Comparison of ENCODE assay signal across 15 mouse cellular contexts in the genomic region with DNA sequence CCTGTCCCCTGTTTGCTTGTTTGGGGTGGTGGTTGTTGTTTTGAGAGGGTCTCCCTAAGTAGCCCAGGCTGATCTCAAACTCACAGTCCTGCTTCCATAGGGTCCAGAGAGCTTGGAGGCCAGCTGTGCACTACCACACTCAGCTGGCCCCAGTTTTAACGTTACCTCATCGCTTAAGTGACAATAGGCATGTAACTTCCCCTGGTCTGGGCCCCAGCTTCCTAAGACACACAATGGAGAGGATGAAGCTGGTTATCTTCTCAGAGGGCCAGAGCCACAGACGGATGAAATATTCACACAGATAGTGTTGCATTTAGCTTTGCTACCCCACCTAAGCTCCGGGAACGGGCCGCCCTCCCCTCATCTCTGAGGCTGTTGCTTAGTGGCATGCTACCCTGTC. TPM values are rescaled to one million over a fixed set of nuclear protein-coding genes. Genes with fewer than 3 reads are reported as not detected.
DNase-seq lines count a peak whose midpoint lies in the region; ATAC-seq and TF ChIP-seq lines count a peak whose summit lies in the region.
"Had no signal": no experiment of that assay in that cellular context is flagged by ENCODE, and none has a peak within 500 bp of the region (broad histone marks: within the 10 kb centered on the region; RNA-seq: fewer than 3 reads in every experiment).

No protein-coding gene starts in this region.

- WGBS in heart, embryonic 10.5 days = 47% methylated on average over 6 of the region's 6 CpGs
- WGBS in heart, postnatal 0 days = 21% methylated on average over 6 of the region's 6 CpGs
- WGBS in lung, postnatal 0 days = 47% methylated on average over 6 of the region's 6 CpGs

- peak overlapping the region; percentile 72 for H3K4me2 ChIP-seq in heart, postnatal 0 days (ENCODE audit: low read depth, low read length)
- peak overlapping the region; percentile 80 for H3K4me2 ChIP-seq in lung, postnatal 0 days (replicated peaks; ENCODE audit: low read depth, low read length)
- H3K4me2 ChIP-seq: limb, embryonic 13.5 days had no signal

- peak overlapping the region; percentile 95 for H3K27ac ChIP-seq in heart, embryonic 10.5 days
- H3K27ac ChIP-seq in brown adipose tissue, adult 24 weeks (replicated peaks; ENCODE audit: low read depth, low read length) = peak overlapping the region; percentile 96
- peak overlapping the region; percentile 98 for H3K27ac ChIP-seq in heart, postnatal 0 days (ENCODE audit: low read depth)
- H3K27ac ChIP-seq in lung, postnatal 0 days (ENCODE audit: low read length) = peak overlapping the region; percentile 90
- H3K27ac ChIP-seq: forebrain, embryonic 10.5 days; limb, embryonic 13.5 days had no signal

- no peaks in the 10 kb centered on the region for H3K9me3 ChIP-seq in heart, embryonic 10.5 days
- H3K9me3 ChIP-seq in heart, postnatal 0 days (replicated peaks; ENCODE audit: control insufficient read depth, low read length) = no peaks in the 10 kb centered on the region
- no peaks in the 10 kb centered on the region for H3K9me3 ChIP-seq in lung, postnatal 0 days (ENCODE audit: low read length)
- H3K9me3 ChIP-seq: forebrain, embryonic 10.5 days; limb, embryonic 13.5 days had no signal

- no peak for DNase-seq in heart, embryonic 10.5 days (ENCODE audit: low spot score)
- DNase-seq in heart, postnatal 25 days (ENCODE audit: low spot score) = no peak
- DNase-seq in heart, postnatal 0 days (ENCODE audit: low spot score) = peak; percentile 46
- DNase-seq in lung, postnatal 0 days (ENCODE audit: low spot score) = peak; percentile 66
- no peak for DNase-seq in right cerebral cortex, postnatal 25 days
- DNase-seq in frontal cortex, adult 2 months (ENCODE audit: extremely low spot score in 1 of 2, low spot score in 1 of 2) = no peak
- DNase-seq: cerebellum, adult 11-12 months; kidney, postnatal 25 days; midbrain, embryonic 14.5 days; retina, postnatal 1 day had no signal

- no peak for ATAC-seq in heart, postnatal 0 days (ENCODE audit: insufficient read depth, low read depth)
- ATAC-seq in lung, postnatal 0 days = no peak
- no peak for ATAC-seq in erythroblast, adult 5-6 weeks (replicated peaks; ENCODE audit: low FRiP score, poor library complexity, severe bottlenecking)
- ATAC-seq: intestine, embryonic 16.5 days had no signal

- H3K4me1 ChIP-seq in heart, embryonic 10.5 days = peaks cover 90% of the 10 kb centered on the region
- peaks cover 12% of the 10 kb centered on the region for H3K4me1 ChIP-seq in brown adipose tissue, adult 24 weeks (ENCODE audit: control insufficient read depth, insufficient read depth, insufficient read length, low read length)
- H3K4me1 ChIP-seq in heart, postnatal 0 days (ENCODE audit: control insufficient read depth, insufficient read depth) = peaks cover 57% of the 10 kb centered on the region
- H3K4me1 ChIP-seq in lung, postnatal 0 days (ENCODE audit: insufficient read depth, low read depth, low read length) = peaks cover 42% of the 10 kb centered on the region

- peaks cover 46% of the 10 kb centered on the region for H3K27me3 ChIP-seq in heart, embryonic 10.5 days (ENCODE audit: insufficient read depth, poor library complexity, severe bottlenecking)
- no peaks in the 10 kb centered on the region for H3K27me3 ChIP-seq in heart, postnatal 0 days (ENCODE audit: control insufficient read depth, insufficient read depth, low read length)
- no peaks in the 10 kb centered on the region for H3K27me3 ChIP-seq in lung, postnatal 0 days (replicated peaks; ENCODE audit: insufficient read depth, low read length)

- peak overlapping the region; percentile 97 for H3K9ac ChIP-seq in heart, postnatal 0 days (replicated peaks; ENCODE audit: low read depth, low read length)
- H3K9ac ChIP-seq in lung, postnatal 0 days (replicated peaks; ENCODE audit: low read depth) = 0 out of 2 replicates have a peak overlapping the region, but pooled peaks have one; percentile 4
- H3K9ac ChIP-seq: limb, embryonic 13.5 days had no signal

- peak overlapping the region; percentile 82; the same call in 1 of the 2 replicates for H3K4me3 ChIP-seq in heart, embryonic 10.5 days
- peak overlapping the region; percentile 83 for H3K4me3 ChIP-seq in brown adipose tissue, adult 24 weeks (ENCODE audit: insufficient read depth, low read depth, low read length)
- H3K4me3 ChIP-seq in heart, postnatal 0 days (ENCODE audit: low read depth, low read length) = peak overlapping the region; percentile 73
- peak overlapping the region; percentile 88; the same call in 1 of the 2 replicates for H3K4me3 ChIP-seq in lung, postnatal 0 days (ENCODE audit: low read depth, low read length)
- H3K4me3 ChIP-seq: forebrain, embryonic 10.5 days; limb, embryonic 13.5 days had no signal

- intact Hi-C loops in heart, postnatal 25 days (cut with DNase I) = loop anchor here (10.0 kb wide), 1 partner anchor 1079 kb away; a partner anchor contains a TSS

- TF ChIP-seq CTCF in heart, postnatal 0 days (IDR thresholded peaks at IDR 0.05; ENCODE audit: low read depth) = no peak
- no peak for TF ChIP-seq CTCF in lung, postnatal 0 days (IDR thresholded peaks at IDR 0.05)

- TF ChIP-seq EP300 in heart, postnatal 0 days (IDR thresholded peaks at IDR 0.05; ENCODE audit: low read depth) = no peak
- peak; percentile 53; the same call in 1 of the 2 replicates for TF ChIP-seq EP300 in lung, postnatal 0 days (IDR thresholded peaks at IDR 0.05)

- peaks cover 37% of the 10 kb centered on the region for H3K36me3 ChIP-seq in heart, embryonic 10.5 days
- H3K36me3 ChIP-seq in heart, postnatal 0 days (replicated peaks; ENCODE audit: control insufficient read depth, insufficient read depth, low read length) = peaks cover 19% of the 10 kb centered on the region
- no peaks in the 10 kb centered on the region for H3K36me3 ChIP-seq in lung, postnatal 0 days (ENCODE audit: insufficient read depth, low read length)
- H3K36me3 ChIP-seq: forebrain, embryonic 10.5 days had no signal

RNA-seq across cellular contexts. Expression of a gene that starts 4.9 kb away (rescaled TPM):
- polyA plus RNA-seq in heart, embryonic 10.5 days (2016; fragmentation: Nextera tagmentation; extraction: Ambion mirVana) = 139 and 252 TPM in 2 replicates
- total RNA-seq in heart, postnatal 25 days (2021) = 100 to 1,000 TPM; 275 to 277 TPM
- polyA plus RNA-seq in brown adipose tissue, adult 24 weeks (2012; ENCODE audit: insufficient read depth, insufficient read length, missing spikeins) = 242 and 279 TPM in 2 replicates
- 274 and 305 TPM in 2 replicates for total RNA-seq in heart, postnatal 0 days (2014; rRNA removed; ENCODE audit: low replicate concordance)
- 401 and 442 TPM in 2 replicates for polyA plus RNA-seq in heart, postnatal 0 days (2015; fragmentation: Nextera tagmentation; extraction: Ambion mirVana)
- polyA plus RNA-seq in lung, postnatal 0 days (2015; fragmentation: Nextera tagmentation; extraction: Ambion mirVana) = 692 and 736 TPM in 2 replicates
- 0.63 TPM in 1 of 2 replicates, not detected in the other for total RNA-seq in erythroblast, adult 5-6 weeks (2015; ENCODE audit: low replicate concordance)
- 1.1 TPM in 1 of 2 replicates, not detected in the other for total RNA-seq in erythroblast, adult 5-6 weeks (2017; ENCODE audit: low replicate concordance)
- 20.9 and 21.0 TPM in 2 replicates for polyA plus RNA-seq in frontal cortex, adult 2 months (2012; rRNA removed)

RNA-seq across cellular contexts. Expression of a gene that starts 26.4 kb away (rescaled TPM):
- polyA plus RNA-seq in heart, embryonic 10.5 days (2016; fragmentation: Nextera tagmentation; extraction: Ambion mirVana) = 33.7 and 41.5 TPM in 2 replicates
- total RNA-seq in heart, postnatal 25 days (2021) = 100 to 1,000 TPM in 1 of 2 experiments, 10 to 100 TPM in 1; 91.3 to 119 TPM
- polyA plus RNA-seq in brown adipose tissue, adult 24 weeks (2012; ENCODE audit: insufficient read depth, insufficient read length, missing spikeins) = 18.8 and 20.9 TPM in 2 replicates
- 105 and 128 TPM in 2 replicates for total RNA-seq in heart, postnatal 0 days (2014; rRNA removed; ENCODE audit: low replicate concordance)
- polyA plus RNA-seq in heart, postnatal 0 days (2015; fragmentation: Nextera tagmentation; extraction: Ambion mirVana) = 53.5 and 65.7 TPM in 2 replicates
- polyA plus RNA-seq in lung, postnatal 0 days (2015; fragmentation: Nextera tagmentation; extraction: Ambion mirVana) = 100 and 120 TPM in 2 replicates
- 16.7 and 43.4 TPM in 2 replicates for total RNA-seq in erythroblast, adult 5-6 weeks (2015; ENCODE audit: low replicate concordance)
- total RNA-seq in erythroblast, adult 5-6 weeks (2017; ENCODE audit: low replicate concordance) = 37.8 and 51.4 TPM in 2 replicates
- polyA plus RNA-seq in frontal cortex, adult 2 months (2012; rRNA removed) = 49.1 TPM in 2 replicates

RNA-seq across cellular contexts. Expression of a gene that starts 43.5 kb away (rescaled TPM):
- polyA plus RNA-seq in heart, embryonic 10.5 days (2016; fragmentation: Nextera tagmentation; extraction: Ambion mirVana) = 54.4 and 66.3 TPM in 2 replicates
- total RNA-seq in heart, postnatal 25 days (2021) = 10 to 100 TPM; 84.7 to 87.3 TPM
- 26.1 and 26.7 TPM in 2 replicates for polyA plus RNA-seq in brown adipose tissue, adult 24 weeks (2012; ENCODE audit: insufficient read depth, insufficient read length, missing spikeins)
- total RNA-seq in heart, postnatal 0 days (2014; rRNA removed; ENCODE audit: low replicate concordance) = 57.0 and 57.1 TPM in 2 replicates
- 49.2 and 50.3 TPM in 2 replicates for polyA plus RNA-seq in heart, postnatal 0 days (2015; fragmentation: Nextera tagmentation; extraction: Ambion mirVana)
- 51.3 and 57.2 TPM in 2 replicates for polyA plus RNA-seq in lung, postnatal 0 days (2015; fragmentation: Nextera tagmentation; extraction: Ambion mirVana)
- 487 and 539 TPM in 2 replicates for total RNA-seq in erythroblast, adult 5-6 weeks (2015; ENCODE audit: low replicate concordance)
- total RNA-seq in erythroblast, adult 5-6 weeks (2017; ENCODE audit: low replicate concordance) = 528 and 748 TPM in 2 replicates
- 312 and 317 TPM in 2 replicates for polyA plus RNA-seq in frontal cortex, adult 2 months (2012; rRNA removed)

Comparison
In these comparisons a context has a peak if more than half of its experiments do, and no peak if none do; other contexts are left out.
1. DNase-seq: peak in heart, postnatal 0 days (single experiment) and lung, postnatal 0 days (single experiment); none in heart, embryonic 10.5 days (single experiment), heart, postnatal 25 days (single experiment), right cerebral cortex, postnatal 25 days (single experiment) and frontal cortex, adult 2 months (0 of 2).
2. Peak in every context shown above with its lines, with median percentiles within 50 percentile points of each other: H3K27ac ChIP-seq and H3K4me3 ChIP-seq.